Mouse (Mus musculus): ENCODE results near the gene Hddc3. TPM values are rescaled to one million over a fixed set of nuclear protein-coding genes. Genes with fewer than 3 reads are reported as not detected.

Gene Hddc3
- polyA plus RNA-seq, 1 experiment from 2014 or later: 25.6 TPM

- peaks cover 5% of the 10 kb centered on the region; the same call in 1 of the 2 replicates for H3K36me3 ChIP-seq (ENCODE audit: control insufficient read depth, insufficient read depth, low read length)
- H3K9me3 ChIP-seq (ENCODE audit: control insufficient read depth, low read length): no peaks in the 10 kb centered on the region
- H3K27me3 ChIP-seq (ENCODE audit: control insufficient read depth, insufficient read depth, low read length): no peaks in the 10 kb centered on the region
- H3K4me3 ChIP-seq (ENCODE audit: low read depth, low read length): peak overlapping the region; percentile 86
- under 1% methylated on average over 31 of the region's 31 CpGs for WGBS
- peak; percentile 96 for DNase-seq (ENCODE audit: low spot score, missing footprints)
- H3K9ac ChIP-seq (ENCODE audit: low read length): peak overlapping the region; percentile 84
- ATAC-seq (ENCODE audit: low FRiP score): peak; percentile 52
- H3K4me2 ChIP-seq: peak overlapping the region; percentile 58
- H3K27ac ChIP-seq (ENCODE audit: low read depth, low read length): peak overlapping the region; percentile 30; the same call in 1 of the 2 replicates
- H3K4me1 ChIP-seq (ENCODE audit: control insufficient read depth, insufficient read depth, low read length): peaks cover 11% of the 10 kb centered on the region
Observed at GRCm38 (mm10) chr7:80370649-80371040, 27.7 kb downstream of the Hddc3 start.

GRCm38 (mm10) chr7:80371041-80371751 is 28.3 kb downstream of the Hddc3 start, which contains the start of gene Man2a2:
Gene Man2a2 (minus strand): TSS chr7:80371375.
- Histone ChIP-seq H3K4me2 (peak within 1 kb of the TSS; percentile 58), H3K36me3 (ENCODE audit: control insufficient read depth, insufficient read depth, low read length) (peaks cover 5% of the 10 kb centered on the region; the same call in 1 of the 2 replicates), H3K4me3 (ENCODE audit: low read depth, low read length) (peak within 1 kb of the TSS; percentile 86), H3K9ac (ENCODE audit: low read length) (peak within 1 kb of the TSS; percentile 84), H3K27me3 (ENCODE audit: control insufficient read depth, insufficient read depth, low read length) (no peaks in the 10 kb centered on the region), H3K9me3 (ENCODE audit: control insufficient read depth, low read length) (no peaks in the 10 kb centered on the region), H3K27ac (ENCODE audit: low read depth, low read length) (peak within 1 kb of the TSS; percentile 30; the same call in 1 of the 2 replicates), H3K4me1 (ENCODE audit: control insufficient read depth, insufficient read depth, low read length) (peaks cover 11% of the 10 kb centered on the region)
- DNase-seq (ENCODE audit: low spot score, missing footprints) (peak; percentile 98), ATAC-seq (ENCODE audit: low FRiP score) (peak; percentile 87)
- WGBS: under 1% methylated on average over 73 of the region's 86 CpGs

GRCm38 (mm10) chr7:80372166-80372565 is 29.3 kb downstream of the Hddc3 start:
- H3K27me3 ChIP-seq (ENCODE audit: control insufficient read depth, insufficient read depth, low read length): no peaks in the 10 kb centered on the region
- no peak overlapping the region for H3K27ac ChIP-seq (ENCODE audit: low read depth, low read length)
- no peaks in the 10 kb centered on the region for H3K9me3 ChIP-seq (ENCODE audit: control insufficient read depth, low read length)
- H3K36me3 ChIP-seq (ENCODE audit: control insufficient read depth, insufficient read depth, low read length): peaks cover 5% of the 10 kb centered on the region; the same call in 1 of the 2 replicates
- no peak overlapping the region for H3K9ac ChIP-seq (ENCODE audit: low read length)
- H3K4me2 ChIP-seq: no peak overlapping the region
- no peak overlapping the region for H3K4me3 ChIP-seq (ENCODE audit: low read depth, low read length)
- no peak for DNase-seq (ENCODE audit: low spot score, missing footprints)
- peaks cover 11% of the 10 kb centered on the region for H3K4me1 ChIP-seq (ENCODE audit: control insufficient read depth, insufficient read depth, low read length)
- ATAC-seq (ENCODE audit: low FRiP score): no peak
- 86% methylated on average over 3 of the region's 3 CpGs for WGBS

- H3K36me3 ChIP-seq (ENCODE audit: control insufficient read depth, insufficient read depth, low read length): peaks cover 3% of the 10 kb centered on the region; the same call in 1 of the 2 replicates
- no peaks in the 10 kb centered on the region for H3K9me3 ChIP-seq (ENCODE audit: control insufficient read depth, low read length)
- DNase-seq (ENCODE audit: low spot score, missing footprints) (no peak), ATAC-seq (ENCODE audit: low FRiP score) (no peak)
- H3K4me1 ChIP-seq (ENCODE audit: control insufficient read depth, insufficient read depth, low read length): peaks cover 11% of the 10 kb centered on the region
- no peak overlapping the region for H3K4me2 ChIP-seq
- WGBS: 57% methylated on average over 2 of the region's 2 CpGs
- H3K9ac ChIP-seq (ENCODE audit: low read length): no peak overlapping the region
- H3K4me3 ChIP-seq (ENCODE audit: low read depth, low read length): no peak overlapping the region
- H3K27me3 ChIP-seq (ENCODE audit: control insufficient read depth, insufficient read depth, low read length): no peaks in the 10 kb centered on the region
- H3K27ac ChIP-seq (ENCODE audit: low read depth, low read length): no peak overlapping the region
Observed at GRCm38 (mm10) chr7:80372667-80373066, 29.8 kb downstream of the Hddc3 start.

GRCm38 (mm10) chr7:80373352-80373751 is 30.4 kb downstream of the Hddc3 start:
- H3K4me1 ChIP-seq (ENCODE audit: control insufficient read depth, insufficient read depth, low read length): peaks cover 11% of the 10 kb centered on the region
- H3K9me3 ChIP-seq (ENCODE audit: control insufficient read depth, low read length): no peaks in the 10 kb centered on the region
- H3K27ac ChIP-seq (ENCODE audit: low read depth, low read length): no peak overlapping the region
- peaks cover 1% of the 10 kb centered on the region; the same call in 1 of the 2 replicates for H3K36me3 ChIP-seq (ENCODE audit: control insufficient read depth, insufficient read depth, low read length)
- no peak overlapping the region for H3K4me3 ChIP-seq (ENCODE audit: low read depth, low read length)
- 77% methylated on average over 4 of the region's 4 CpGs for WGBS
- H3K9ac ChIP-seq (ENCODE audit: low read length): no peak overlapping the region
- H3K4me2 ChIP-seq: no peak overlapping the region
- DNase-seq (ENCODE audit: low spot score, missing footprints) (no peak), ATAC-seq (ENCODE audit: low FRiP score) (no peak)
- no peaks in the 10 kb centered on the region for H3K27me3 ChIP-seq (ENCODE audit: control insufficient read depth, insufficient read depth, low read length)

- Histone ChIP-seq H3K4me1 (ENCODE audit: control insufficient read depth, insufficient read depth, low read length) (peaks cover 11% of the 10 kb centered on the region), H3K27me3 (ENCODE audit: control insufficient read depth, insufficient read depth, low read length) (no peaks in the 10 kb centered on the region), H3K9ac (ENCODE audit: low read length) (no peak overlapping the region), H3K27ac (ENCODE audit: low read depth, low read length) (no peak overlapping the region), H3K4me2 (no peak overlapping the region), H3K9me3 (ENCODE audit: control insufficient read depth, low read length) (no peaks in the 10 kb centered on the region), H3K4me3 (ENCODE audit: low read depth, low read length) (no peak overlapping the region), H3K36me3 (ENCODE audit: control insufficient read depth, insufficient read depth, low read length) (no peaks in the 10 kb centered on the region)
- no peak for ATAC-seq (ENCODE audit: low FRiP score)
- DNase-seq (ENCODE audit: low spot score, missing footprints): no peak
- 80% methylated on average over 12 of the region's 12 CpGs for WGBS
Observed at GRCm38 (mm10) chr7:80373850-80374249, 30.9 kb downstream of the Hddc3 start.

DNA sequence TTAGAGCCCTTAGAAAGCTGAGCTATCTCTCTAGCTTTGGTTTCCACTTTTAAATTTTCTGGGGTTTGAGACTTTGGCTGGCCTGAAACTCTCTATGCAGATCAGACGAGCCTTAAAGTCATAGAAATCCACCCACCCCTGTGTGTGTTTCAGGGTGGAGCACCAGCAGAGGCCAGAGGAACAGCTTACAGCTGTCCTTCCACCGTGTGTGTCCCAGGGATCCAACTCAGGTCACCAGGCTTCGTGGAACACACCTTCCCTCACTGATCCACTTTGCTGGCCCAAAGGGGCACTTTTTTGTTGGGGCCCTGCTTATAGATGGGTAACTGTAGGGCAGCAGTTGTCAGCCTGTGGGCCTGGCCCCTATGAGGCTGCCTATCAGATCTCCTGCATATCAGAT is 31.4 kb downstream of the Hddc3 start:
- no peak overlapping the region for H3K4me2 ChIP-seq
- DNase-seq (ENCODE audit: low spot score, missing footprints) (no peak), ATAC-seq (ENCODE audit: low FRiP score) (no peak)
- H3K27ac ChIP-seq (ENCODE audit: low read depth, low read length): no peak overlapping the region
- no peaks in the 10 kb centered on the region for H3K27me3 ChIP-seq (ENCODE audit: control insufficient read depth, insufficient read depth, low read length)
- no peak overlapping the region for H3K4me3 ChIP-seq (ENCODE audit: low read depth, low read length)
- H3K9ac ChIP-seq (ENCODE audit: low read length): no peak overlapping the region
- H3K36me3 ChIP-seq (ENCODE audit: control insufficient read depth, insufficient read depth, low read length): no peaks in the 10 kb centered on the region
- 62% methylated on average over 3 of the region's 3 CpGs for WGBS
- no peaks in the 10 kb centered on the region for H3K9me3 ChIP-seq (ENCODE audit: control insufficient read depth, low read length)
- H3K4me1 ChIP-seq (ENCODE audit: control insufficient read depth, insufficient read depth, low read length): peaks cover 11% of the 10 kb centered on the region

GRCm38 (mm10) chr7:80374733-80375132 is 31.8 kb downstream of the Hddc3 start:
- Histone ChIP-seq H3K9ac (ENCODE audit: low read length) (no peak overlapping the region), H3K4me2 (no peak overlapping the region), H3K4me3 (ENCODE audit: low read depth, low read length) (no peak overlapping the region), H3K9me3 (ENCODE audit: control insufficient read depth, low read length) (no peaks in the 10 kb centered on the region), H3K27me3 (ENCODE audit: control insufficient read depth, insufficient read depth, low read length) (no peaks in the 10 kb centered on the region), H3K4me1 (ENCODE audit: control insufficient read depth, insufficient read depth, low read length) (peaks cover 7% of the 10 kb centered on the region), H3K36me3 (ENCODE audit: control insufficient read depth, insufficient read depth, low read length) (no peaks in the 10 kb centered on the region), H3K27ac (ENCODE audit: low read depth, low read length) (no peak overlapping the region)
- DNase-seq (ENCODE audit: low spot score, missing footprints) (no peak), ATAC-seq (ENCODE audit: low FRiP score) (no peak)
- 84% methylated on average over 3 of the region's 3 CpGs for WGBS

- 88% methylated on average over 9 of the region's 9 CpGs for WGBS
- no peak overlapping the region for H3K4me3 ChIP-seq (ENCODE audit: low read depth, low read length)
- H3K27ac ChIP-seq (ENCODE audit: low read depth, low read length): no peak overlapping the region
- H3K9ac ChIP-seq (ENCODE audit: low read length): no peak overlapping the region
- no peak for DNase-seq (ENCODE audit: low spot score, missing footprints)
- no peak for ATAC-seq (ENCODE audit: low FRiP score)
- H3K27me3 ChIP-seq (ENCODE audit: control insufficient read depth, insufficient read depth, low read length): no peaks in the 10 kb centered on the region
- no peak overlapping the region for H3K4me2 ChIP-seq
- no peaks in the 10 kb centered on the region for H3K9me3 ChIP-seq (ENCODE audit: control insufficient read depth, low read length)
- no peaks in the 10 kb centered on the region for H3K36me3 ChIP-seq (ENCODE audit: control insufficient read depth, insufficient read depth, low read length)
- no peaks in the 10 kb centered on the region for H3K4me1 ChIP-seq (ENCODE audit: control insufficient read depth, insufficient read depth, low read length)
Observed at GRCm38 (mm10) chr7:80375376-80376039, 32.6 kb downstream of the Hddc3 start.

All from midbrain, embryonic 11.5 days (tissue).